Comparison of ENCODE assay signal across 8 mouse cellular contexts in the genomic region with DNA sequence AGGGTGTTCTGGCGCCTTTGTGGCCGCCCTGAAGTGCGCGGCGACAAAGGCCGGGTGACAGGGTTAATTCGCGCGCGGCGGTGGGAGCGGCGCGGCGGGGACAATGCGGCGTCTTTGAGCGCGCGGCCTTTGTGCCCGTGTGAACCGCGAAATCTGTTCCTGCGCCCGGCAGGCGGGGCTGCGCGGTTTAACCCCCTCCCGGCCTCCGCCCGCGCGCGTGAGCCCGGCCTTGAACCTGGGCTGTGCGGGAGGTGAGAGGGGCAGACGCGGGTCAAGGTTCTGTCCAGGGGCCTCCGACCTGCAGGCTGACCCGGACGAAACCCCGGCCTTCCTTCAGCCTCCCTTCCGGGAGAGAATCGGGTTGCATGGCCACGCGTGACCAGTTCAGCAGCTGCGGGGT.
A peak's percentile ranks its signal among the peaks of the same experiment; 100 is the strongest.
DNase-seq lines count a peak whose midpoint lies in the region; ATAC-seq and TF ChIP-seq lines count a peak whose summit lies in the region.

No protein-coding gene starts in this region.

- TF ChIP-seq CTCF in gastrocnemius, adult 2 months (IDR thresholded peaks at IDR 0.05), result no peak

- H3K4me1 ChIP-seq in heart, embryonic 13.5 days, result peaks cover 9% of the 10 kb centered on the region
- peaks cover 4 to 28% of the 10 kb centered on the region in 2 experiments; a peak in 2 of 4 replicates for H3K4me1 ChIP-seq in ES-E14 (ENCODE audit: control insufficient read depth in 2 of 2, insufficient read depth in 2 of 2, low read length in 2 of 2, poor library complexity in 1 of 2)
- peaks cover 50% of the 10 kb centered on the region for H3K4me1 ChIP-seq in hindbrain, embryonic 10.5 days (replicated peaks)
- peaks cover 44% of the 10 kb centered on the region for H3K4me1 ChIP-seq in midbrain, embryonic 13.5 days (replicated peaks)

- intact Hi-C loops in gastrocnemius, adult 2 months (cut with DNase I), result no loop called here

- ATAC-seq in heart, embryonic 13.5 days (ENCODE audit: extremely low read depth, insufficient number of reproducible peaks, low FRiP score, low TSS enrichment), result no peak
- peak; percentile 52 for ATAC-seq in midbrain, embryonic 13.5 days

- 3% methylated on average over 45 of the region's 47 CpGs for WGBS in heart, embryonic 13.5 days
- 1% methylated on average over 47 of the region's 47 CpGs for WGBS in hindbrain, embryonic 10.5 days
- under 1% methylated on average over 47 of the region's 47 CpGs for WGBS in midbrain, embryonic 13.5 days

- peak overlapping the region; percentile 47 for H3K9ac ChIP-seq in heart, embryonic 13.5 days
- peak overlapping the region; percentile 48 for H3K9ac ChIP-seq in ES-E14 (ENCODE audit: insufficient read depth, low read depth, low read length, poor library complexity, severe bottlenecking)
- H3K9ac ChIP-seq in midbrain, embryonic 13.5 days (replicated peaks), result peak overlapping the region; percentile 67

- H3K27ac ChIP-seq in heart, embryonic 13.5 days (replicated peaks), result no peak overlapping the region
- no peak overlapping the region for H3K27ac ChIP-seq in ES-E14 (ENCODE audit: insufficient read depth, low read depth, low read length, poor library complexity, severe bottlenecking)
- peak overlapping the region; percentile 88 for H3K27ac ChIP-seq in hindbrain, embryonic 10.5 days
- H3K27ac ChIP-seq in midbrain, embryonic 13.5 days, result peak overlapping the region; percentile 71
- H3K27ac ChIP-seq in gastrocnemius, adult 2 months, result no peak overlapping the region

- no peaks in the 10 kb centered on the region for H3K9me3 ChIP-seq in heart, embryonic 13.5 days
- H3K9me3 ChIP-seq in ES-E14 (ENCODE audit: control insufficient read depth, insufficient read depth, low read depth, low read length), result no peaks in the 10 kb centered on the region
- no peaks in the 10 kb centered on the region for H3K9me3 ChIP-seq in hindbrain, embryonic 10.5 days
- no peaks in the 10 kb centered on the region for H3K9me3 ChIP-seq in midbrain, embryonic 13.5 days

- DNase-seq in heart, adult 11 months, result no peak
- DNase-seq in ES-E14 (ENCODE audit: low read depth, low spot score), result no peak
- peak; percentile 55 for DNase-seq in hindbrain, embryonic 10.5 days (ENCODE audit: low spot score)
- no peak for DNase-seq in ovary, postnatal 10 days (ENCODE audit: low spot score)
- no peak for DNase-seq in gastrocnemius, adult 2 months
- no peak for DNase-seq in layer of hippocampus, adult 11-12 months (ENCODE audit: low spot score)

- in situ Hi-C loops in ES-E14 (cut with MboI; ENCODE audit: low sequenced_read_pairs in 2 of 2, unreplicated experiment in 2 of 2), result no loop called here

- H3K4me2 ChIP-seq in heart, embryonic 13.5 days, result peak overlapping the region; percentile 70
- peak overlapping the region; percentile 58 for H3K4me2 ChIP-seq in midbrain, embryonic 13.5 days (replicated peaks)

- peaks cover 93% of the 10 kb centered on the region for H3K27me3 ChIP-seq in heart, embryonic 13.5 days (replicated peaks)
- peaks cover 94% of the 10 kb centered on the region for H3K27me3 ChIP-seq in hindbrain, embryonic 10.5 days (ENCODE audit: insufficient read depth, poor library complexity, severe bottlenecking)
- H3K27me3 ChIP-seq in midbrain, embryonic 13.5 days, result peaks cover 76% of the 10 kb centered on the region

- H3K36me3 ChIP-seq in heart, embryonic 13.5 days, result no peaks in the 10 kb centered on the region
- no peaks in the 10 kb centered on the region for H3K36me3 ChIP-seq in ES-E14 (ENCODE audit: control insufficient read depth, insufficient read depth, low read length, poor library complexity, severe bottlenecking)
- H3K36me3 ChIP-seq in hindbrain, embryonic 10.5 days, result no peaks in the 10 kb centered on the region
- H3K36me3 ChIP-seq in midbrain, embryonic 13.5 days, result no peaks in the 10 kb centered on the region

- H3K4me3 ChIP-seq in heart, embryonic 13.5 days, result peak overlapping the region; percentile 48
- peak overlapping the region; percentile 60 to 62; a peak in 3 of 4 replicates for H3K4me3 ChIP-seq in ES-E14 (ENCODE audit: insufficient read depth in 1 of 2, low read depth in 1 of 2, low read length in 2 of 2, poor library complexity in 1 of 2, severe bottlenecking in 1 of 2)
- peak overlapping the region; percentile 47 for H3K4me3 ChIP-seq in hindbrain, embryonic 10.5 days
- peak overlapping the region; percentile 32 for H3K4me3 ChIP-seq in midbrain, embryonic 13.5 days (replicated peaks)
- H3K4me3 ChIP-seq in gastrocnemius, adult 2 months, result no peak overlapping the region

TF ChIP-seq in ES-E14, 5 proteins besides CTCF, POLR2A, EP300 and RAD21:
- no peak for TF ChIP-seq MAFK (IDR thresholded peaks at IDR 0.05; ENCODE audit: insufficient read depth, low read depth, low read length)
- no peak for TF ChIP-seq HCFC1 (IDR thresholded peaks at IDR 0.05; ENCODE audit: borderline replicate concordance, insufficient read depth, low read length)
- no peak for TF ChIP-seq ZNF384 (IDR thresholded peaks at IDR 0.05; ENCODE audit: low read depth, low read length)
- TF ChIP-seq CHD2 (IDR thresholded peaks at IDR 0.05; ENCODE audit: low read depth, low read length), result no peak
- no peak for TF ChIP-seq ZC3H11A (IDR thresholded peaks at IDR 0.05; ENCODE audit: borderline replicate concordance, low read depth, low read length)

Comparison
In these comparisons a context has a peak if more than half of its experiments do, and no peak if none do; other contexts are left out.
1. H3K27ac ChIP-seq: peak in hindbrain, embryonic 10.5 days (single experiment) and midbrain, embryonic 13.5 days (single experiment); none in heart, embryonic 13.5 days (single experiment), ES-E14 (single experiment) and gastrocnemius, adult 2 months (single experiment).
2. Peak in every context shown above with its lines, with median percentiles within 50 percentile points of each other: H3K9ac ChIP-seq.